ENCODE assay signal across 7 mouse cellular contexts in genomic region chr17:27819011-27819410, GRCm38 (mm10). TPM values are rescaled to one million over a fixed set of nuclear protein-coding genes. Genes with fewer than 3 reads are reported as not detected.
A peak's percentile ranks its signal among the peaks of the same experiment; 100 is the strongest.
DNase-seq lines count a peak whose midpoint lies in the region; ATAC-seq and TF ChIP-seq lines count a peak whose summit lies in the region.

No protein-coding gene starts in this region.

- H3K27me3 ChIP-seq in lung, postnatal 0 days (replicated peaks; ENCODE audit: insufficient read depth, low read length): no peaks in the 10 kb centered on the region
- no peaks in the 10 kb centered on the region for H3K27me3 ChIP-seq in limb, embryonic 11.5 days (ENCODE audit: control insufficient read depth, insufficient read depth, low read length)
- no peaks in the 10 kb centered on the region for H3K27me3 ChIP-seq in stomach, embryonic 14.5 days (ENCODE audit: control insufficient read depth, insufficient read depth, low read length)

- peak overlapping the region; percentile 93 for H3K4me3 ChIP-seq in lung, postnatal 0 days (ENCODE audit: low read depth, low read length)
- peak overlapping the region; percentile 86 for H3K4me3 ChIP-seq in limb, embryonic 11.5 days (ENCODE audit: low read depth, low read length)
- peak overlapping the region; percentile 100 for H3K4me3 ChIP-seq in stomach, embryonic 14.5 days (ENCODE audit: low read depth, low read length)

- DNase-seq in lung, postnatal 0 days (ENCODE audit: low spot score): no peak
- no peak for DNase-seq in lung, postnatal 25 days (ENCODE audit: low spot score)
- DNase-seq in fat pad, adult 2 months (ENCODE audit: extremely low read depth, low read depth, low spot score): peak; percentile 66
- no peak for DNase-seq in limb, embryonic 11.5 days (ENCODE audit: low spot score)
- no peak for DNase-seq in adrenal gland, adult 2 months
- DNase-seq in embryo, embryonic 11 days: no peak

- ATAC-seq in lung, postnatal 0 days: no peak
- ATAC-seq in limb, embryonic 11.5 days (ENCODE audit: insufficient number of reproducible peaks, low FRiP score, low TSS enrichment, low read depth): no peak
- no peak for ATAC-seq in stomach, embryonic 14.5 days (ENCODE audit: insufficient number of reproducible peaks, insufficient read depth, low FRiP score, low read depth)

- H3K36me3 ChIP-seq in lung, postnatal 0 days (ENCODE audit: insufficient read depth, low read length): no peaks in the 10 kb centered on the region
- H3K36me3 ChIP-seq in limb, embryonic 11.5 days (ENCODE audit: control insufficient read depth, insufficient read depth, low read length): no peaks in the 10 kb centered on the region
- H3K36me3 ChIP-seq in stomach, embryonic 14.5 days (ENCODE audit: control insufficient read depth, insufficient read depth, low read length): no peaks in the 10 kb centered on the region

- no peak for TF ChIP-seq EP300 in lung, postnatal 0 days (IDR thresholded peaks at IDR 0.05)

- H3K4me2 ChIP-seq in lung, postnatal 0 days (replicated peaks; ENCODE audit: low read depth, low read length): peak overlapping the region; percentile 67
- H3K4me2 ChIP-seq in limb, embryonic 11.5 days (ENCODE audit: low read depth, severe bottlenecking): peak overlapping the region; percentile 91
- H3K4me2 ChIP-seq in stomach, embryonic 14.5 days (replicated peaks; ENCODE audit: low read depth, low read length): peak overlapping the region; percentile 93

- H3K4me1 ChIP-seq in lung, postnatal 0 days (ENCODE audit: insufficient read depth, low read depth, low read length): peaks cover 18% of the 10 kb centered on the region
- peaks cover 14% of the 10 kb centered on the region for H3K4me1 ChIP-seq in limb, embryonic 11.5 days (ENCODE audit: control insufficient read depth, insufficient read depth, low read length)
- peaks cover 14% of the 10 kb centered on the region for H3K4me1 ChIP-seq in stomach, embryonic 14.5 days (ENCODE audit: control insufficient read depth, insufficient read depth, low read length)

- TF ChIP-seq CTCF in lung, postnatal 0 days (IDR thresholded peaks at IDR 0.05): no peak

- 10% methylated on average over 7 of the region's 7 CpGs for whole genome bisulfite sequencing in lung, postnatal 0 days
- WGBS in limb, embryonic 11.5 days: 29% methylated on average over 7 of the region's 7 CpGs
- 19% methylated on average over 7 of the region's 7 CpGs for WGBS in stomach, embryonic 14.5 days

- peak overlapping the region; percentile 96 for H3K9ac ChIP-seq in lung, postnatal 0 days (replicated peaks; ENCODE audit: low read depth)
- H3K9ac ChIP-seq in limb, embryonic 11.5 days (ENCODE audit: low read length): peak overlapping the region; percentile 84; the same call in 1 of the 2 replicates
- H3K9ac ChIP-seq in stomach, embryonic 14.5 days (replicated peaks; ENCODE audit: low read depth, low read length): peak overlapping the region; percentile 87

- no peaks in the 10 kb centered on the region for H3K9me3 ChIP-seq in lung, postnatal 0 days (ENCODE audit: low read length)
- H3K9me3 ChIP-seq in limb, embryonic 11.5 days (ENCODE audit: control insufficient read depth, low read length): no peaks in the 10 kb centered on the region
- no peaks in the 10 kb centered on the region for H3K9me3 ChIP-seq in stomach, embryonic 14.5 days (ENCODE audit: control insufficient read depth, low read depth, low read length)

- H3K27ac ChIP-seq in lung, postnatal 0 days (ENCODE audit: low read length): peak overlapping the region; percentile 95
- no peak overlapping the region for H3K27ac ChIP-seq in limb, embryonic 11.5 days (replicated peaks; ENCODE audit: low read depth, low read length)
- H3K27ac ChIP-seq in stomach, embryonic 14.5 days (ENCODE audit: low read length): no peak overlapping the region; the same call in 1 of the 2 replicates

RNA-seq across cellular contexts. Expression of gene D17Wsu92e, which starts 1.4 kb away (rescaled TPM):
- polyA plus RNA-seq in lung, postnatal 0 days (2015; fragmentation: Nextera tagmentation; extraction: Ambion mirVana): 17.6 and 20.3 TPM in 2 replicates
- 16.7 and 17.6 TPM in 2 replicates for polyA plus RNA-seq in limb, embryonic 11.5 days (2014; fragmentation: Nextera tagmentation; extraction: Ambion mirVana)
- 21.6 and 22.3 TPM in 2 replicates for polyA plus RNA-seq in stomach, embryonic 14.5 days (2014; fragmentation: Nextera tagmentation; extraction: Ambion mirVana)
- 100 to 1,000 TPM; 159 to 164 TPM for total RNA-seq in adrenal gland, adult 2 months (2021)
- polyA plus RNA-seq in adrenal gland, adult 2 months (2012; rRNA removed): 113 and 145 TPM in 2 replicates

RNA-seq across cellular contexts. Expression of gene Snrpc, which starts 18.9 kb away (rescaled TPM):
- polyA plus RNA-seq in lung, postnatal 0 days (2015; fragmentation: Nextera tagmentation; extraction: Ambion mirVana): 172 and 185 TPM in 2 replicates
- polyA plus RNA-seq in limb, embryonic 11.5 days (2014; fragmentation: Nextera tagmentation; extraction: Ambion mirVana): 415 and 425 TPM in 2 replicates
- polyA plus RNA-seq in stomach, embryonic 14.5 days (2014; fragmentation: Nextera tagmentation; extraction: Ambion mirVana): 309 and 325 TPM in 2 replicates
- 10 to 100 TPM; 74.5 to 79.8 TPM for total RNA-seq in adrenal gland, adult 2 months (2021)
- 180 and 188 TPM in 2 replicates for polyA plus RNA-seq in adrenal gland, adult 2 months (2012; rRNA removed)

RNA-seq across cellular contexts. Expression of gene Uhrf1bp1, which starts 37.2 kb away (rescaled TPM):
- 1.5 and 1.6 TPM in 2 replicates for polyA plus RNA-seq in lung, postnatal 0 days (2015; fragmentation: Nextera tagmentation; extraction: Ambion mirVana)
- polyA plus RNA-seq in limb, embryonic 11.5 days (2014; fragmentation: Nextera tagmentation; extraction: Ambion mirVana): 8.2 and 8.5 TPM in 2 replicates
- polyA plus RNA-seq in stomach, embryonic 14.5 days (2014; fragmentation: Nextera tagmentation; extraction: Ambion mirVana): 6.4 and 7.5 TPM in 2 replicates
- total RNA-seq in adrenal gland, adult 2 months (2021): 10 to 100 TPM; 25.2 to 38.7 TPM
- polyA plus RNA-seq in adrenal gland, adult 2 months (2012; rRNA removed): 14.1 and 15.0 TPM in 2 replicates
